Mouse (Mus musculus) frontal cortex, postnatal 25 days (tissue): ENCODE data around the gene Blcap.

Experiments
- DNase-seq, 2 experiments: peaks; one replicate each; pipeline ENCODE4 v3.0.0; 2022; ENCODE audit warnings: low spot score in 2 of 2

Blcap gene

GRCm38 (mm10) chr2:157559858-157560257, 11.2 kb downstream of the Blcap start, which contains the start of gene Nnat:
Gene Nnat, plus strand, starts transcription at chr2:157560078.
- peak in 1 of 2 experiments; percentile 32 for DNase-seq

- no peak for DNase-seq
These were observed 11.6 kb downstream of the Blcap start for GRCm38 (mm10) chr2:157559440-157559839.

GRCm38 (mm10) chr2:157558520-157558919, 12.6 kb downstream of the Blcap start:
- no peak for DNase-seq

- no peak for DNase-seq
These were observed 13.0 kb downstream of the Blcap start for GRCm38 (mm10) chr2:157558051-157558450.

- DNase-seq: no peak
These were observed 14.9 kb downstream of the Blcap start for GRCm38 (mm10) chr2:157556074-157556698.

- DNase-seq: no peak
These were observed 18.8 kb downstream of the Blcap start for GRCm38 (mm10) chr2:157552158-157552886.

GRCm38 (mm10) chr2:157550292-157550691, 20.8 kb downstream of the Blcap start:
- DNase-seq: no peak

- DNase-seq: no peak
These were observed 24.4 kb downstream of the Blcap start for GRCm38 (mm10) chr2:157546686-157547085.

GRCm38 (mm10) chr2:157544333-157544888, 26.7 kb downstream of the Blcap start:
- DNase-seq: no peak

GRCm38 (mm10) chr2:157542415-157542814, 28.7 kb downstream of the Blcap start:
- DNase-seq: no peak

- DNase-seq: no peak
These were observed 29.4 kb downstream of the Blcap start for GRCm38 (mm10) chr2:157541631-157542030.

GRCm38 (mm10) chr2:157540953-157541569, 30.0 kb downstream of the Blcap start:
- DNase-seq: no peak

- DNase-seq: no peak
These were observed 30.8 kb downstream of the Blcap start for GRCm38 (mm10) chr2:157540073-157540952.

GRCm38 (mm10) chr2:157537118-157537517, 34.0 kb downstream of the Blcap start:
- DNase-seq: no peak

- no peak for DNase-seq
These were observed 34.5 kb downstream of the Blcap start for GRCm38 (mm10) chr2:157536476-157537081.

GRCm38 (mm10) chr2:157534163-157534562, 36.9 kb downstream of the Blcap start:
- no peak for DNase-seq

- no peak for DNase-seq
These were observed 39.2 kb downstream of the Blcap start for GRCm38 (mm10) chr2:157531681-157532426.

GRCm38 (mm10) chr2:157530056-157530955, 40.8 kb downstream of the Blcap start:
- no peak for DNase-seq

GRCm38 (mm10) chr2:157522556-157522955, 48.5 kb downstream of the Blcap start:
- DNase-seq: no peak
